Mouse (Mus musculus) CD4-positive, CD25-positive, alpha-beta regulatory T cell, adult 2 months (primary cell): ENCODE measurements around the gene Gm7876.
"Not testable (repeated sequence)": the region's sequence is repeated elsewhere in the genome, so short reads cannot be mapped to it uniquely, and the experiment has no call there.

Source experiments
- DNase-seq: peaks from one replicate; pipeline ENCODE4 v3.0.0-alpha.2; 2012; ENCODE audit warnings: low read depth, low spot score

Gene Gm7876

GRCm38 (mm10) chr14:4708938-4709337 is at the start of gene Gm7876:
Gene Gm7876 (plus strand): TSS chr14:4709238.
- not testable (repeated sequence) for DNase-seq

- not testable (repeated sequence) for DNase-seq
Observed at GRCm38 (mm10) chr14:4663892-4664291, 45.1 kb upstream of the Gm7876 start, which contains the start of gene Gm3239. Gene Gm3239 (plus strand): TSS chr14:4664192.

- DNase-seq, result not testable (repeated sequence)
Observed at GRCm38 (mm10) chr14:4726038-4726880, 17.2 kb downstream of the Gm7876 start, which contains the start of gene Gm3252. Gene Gm3252 (plus strand): TSS chr14:4726775.
